Mouse (Mus musculus) adrenal gland, postnatal 25 days (tissue): ENCODE measurements at regions not wholly inside any gene's neighbourhood (a gene's known extent, or its start where the extent isn't known, plus 50 kb on each side); places are given as distances from the start of the nearest gene placed in this dataset.

Experiments used
- DNase-seq: peaks from one replicate; pipeline ENCODE4 v3.0.0; 2021; ENCODE audit warnings: mixed read lengths

DNA sequence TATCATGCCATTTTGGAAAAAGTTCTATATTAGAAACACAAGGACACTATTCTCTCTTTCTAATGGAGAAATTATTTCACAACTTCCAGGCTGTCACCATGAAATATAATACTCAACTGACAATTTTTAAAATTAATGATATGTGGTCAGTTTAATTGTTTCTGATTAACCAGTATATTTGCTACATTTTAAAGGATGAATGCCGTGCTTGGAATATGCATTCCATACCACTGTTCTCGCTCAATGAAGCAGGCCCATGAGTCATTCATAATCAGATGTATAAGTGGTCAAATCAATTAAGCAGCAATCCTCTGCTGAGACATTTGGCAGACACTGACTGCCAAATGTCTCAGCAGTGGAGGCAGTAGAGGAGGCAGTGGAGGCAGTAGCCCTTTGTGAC, 283.4 kb upstream of the Gpc5 start:
- no peak for DNase-seq

DNA sequence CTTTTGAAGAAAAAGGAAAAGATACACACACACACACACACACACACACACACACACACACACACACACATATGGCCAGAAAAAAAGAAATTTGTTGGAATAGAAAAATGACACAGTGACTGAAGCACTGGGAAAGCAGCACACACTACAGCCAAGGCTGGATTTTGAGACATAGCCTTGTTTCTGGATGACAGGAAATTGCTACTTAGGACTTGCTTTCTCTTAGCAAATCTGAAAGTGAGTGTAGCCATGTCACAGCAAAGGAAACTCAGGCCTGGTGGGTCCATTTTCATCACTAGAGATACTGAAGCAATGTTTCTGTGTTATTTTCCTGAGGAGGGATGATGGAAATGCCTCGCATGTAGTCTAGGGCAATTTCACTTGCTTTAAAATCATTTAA, 271.3 kb upstream of the Gpc5 start:
- no peak for DNase-seq

DNA sequence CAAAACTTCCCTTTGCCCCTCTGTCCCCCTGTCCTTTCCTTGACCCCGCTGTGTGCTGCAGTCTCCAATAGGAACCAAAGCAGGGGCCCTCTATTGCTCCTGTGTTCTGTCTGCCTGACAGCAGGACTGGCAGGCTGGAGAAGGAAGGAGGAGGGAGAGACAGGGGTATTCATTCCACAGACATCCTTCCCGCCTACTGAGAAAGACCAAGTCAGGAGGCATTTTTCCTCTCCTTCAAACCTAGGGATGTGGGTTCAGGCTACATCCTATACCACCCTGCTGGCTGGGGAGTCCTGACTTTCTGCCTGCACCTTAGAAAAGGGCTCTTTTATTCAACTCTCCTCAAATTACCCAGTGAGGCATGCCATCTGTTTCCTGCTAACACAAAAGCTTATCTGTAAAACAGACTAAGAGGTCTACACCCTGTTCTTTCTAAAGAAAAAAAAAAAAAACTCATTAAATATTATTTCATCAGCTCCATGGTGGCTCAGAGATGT, 270.9 kb upstream of the Gpc5 start:
- DNase-seq = no peak

DNA sequence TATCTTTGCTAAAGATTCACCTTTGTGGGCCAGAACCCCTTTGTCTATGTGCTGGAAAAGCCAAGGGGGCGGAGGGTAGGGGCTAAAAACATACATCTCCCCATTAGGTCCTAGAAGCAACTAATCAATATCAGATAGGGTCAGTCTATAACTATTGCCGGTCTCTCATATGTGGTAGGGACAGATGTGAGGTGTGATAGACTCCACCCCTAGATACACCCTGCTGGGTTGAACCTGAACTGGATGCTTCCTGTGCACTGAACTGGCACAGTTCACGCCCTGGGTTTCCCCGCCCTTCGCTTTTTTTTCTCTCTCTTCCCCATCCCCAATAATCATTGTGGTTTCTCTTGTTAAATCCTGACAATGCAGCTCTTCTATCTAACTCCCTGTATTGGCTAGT, 270.3 kb upstream of the Gpc5 start:
- no peak for DNase-seq

DNA sequence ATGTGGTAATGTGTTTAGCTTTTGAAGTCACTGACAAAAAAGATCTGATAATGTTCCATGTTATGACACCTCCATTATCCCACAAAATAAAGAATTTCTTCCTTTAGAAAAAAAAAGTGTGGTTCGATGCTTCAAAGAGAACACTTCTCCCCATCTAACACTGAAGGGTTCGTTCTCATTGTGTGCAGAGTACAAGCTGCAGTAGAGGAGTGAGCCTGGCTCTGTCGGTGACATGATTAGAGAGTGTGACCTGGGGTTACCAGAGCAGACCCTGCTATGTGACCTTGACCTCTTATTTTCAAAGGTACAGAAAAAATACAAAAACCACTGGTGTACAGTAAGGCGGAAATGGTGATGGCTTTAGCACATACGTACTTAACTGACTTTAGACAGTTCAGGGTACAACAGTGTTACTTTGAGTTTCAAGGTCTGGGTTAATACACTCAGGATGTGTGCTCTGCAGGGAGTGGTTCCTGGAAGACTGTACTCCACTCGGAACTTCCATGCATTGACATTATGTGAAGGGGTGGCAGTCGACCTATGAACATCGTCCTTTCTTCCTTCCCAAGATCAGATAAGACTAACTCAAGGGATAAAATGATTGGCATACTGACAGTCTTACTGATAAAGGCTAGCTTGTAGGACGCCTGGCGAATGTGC, 265.2 kb upstream of the Gpc5 start:
- DNase-seq = no peak

DNA sequence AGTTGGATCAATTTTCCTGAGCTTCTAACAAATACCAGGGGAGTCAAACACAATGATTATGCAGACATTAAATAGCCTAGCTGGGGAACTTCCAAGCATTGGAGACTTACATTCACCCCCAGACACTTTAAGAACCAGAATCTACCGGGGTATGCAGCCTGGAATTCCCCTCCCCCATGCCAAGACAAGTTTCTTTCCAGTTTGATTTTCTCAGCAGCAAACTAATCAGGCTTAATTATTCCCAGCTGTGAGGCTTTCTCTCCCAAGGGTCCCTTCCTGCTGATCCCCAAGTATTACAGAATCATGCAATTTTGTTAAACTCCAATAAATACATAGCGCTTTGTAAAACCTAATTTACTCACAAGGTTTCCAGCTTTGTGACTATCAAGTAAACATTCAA, 262.7 kb upstream of the Gpc5 start:
- DNase-seq = no peak

DNA sequence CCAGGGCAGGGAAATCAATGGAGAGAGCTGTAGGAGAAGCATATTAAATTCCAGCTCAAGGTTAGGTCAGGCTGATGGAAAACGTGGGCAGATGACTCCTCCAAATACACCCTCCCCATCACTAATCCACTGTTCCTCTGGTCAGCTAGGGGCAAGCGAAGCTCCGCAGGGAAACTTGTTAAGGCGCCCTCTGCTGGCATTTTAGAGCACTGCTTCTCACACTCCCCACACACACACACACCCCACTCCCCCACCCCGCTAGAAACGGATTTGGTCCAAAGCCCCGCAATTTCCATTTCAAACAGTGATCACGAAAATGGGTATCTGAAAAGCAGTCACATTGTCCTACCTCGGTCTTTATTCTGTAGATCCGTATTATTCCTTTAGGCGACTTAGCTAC, 259.0 kb upstream of the Gpc5 start:
- peak; percentile 13 for DNase-seq

DNA sequence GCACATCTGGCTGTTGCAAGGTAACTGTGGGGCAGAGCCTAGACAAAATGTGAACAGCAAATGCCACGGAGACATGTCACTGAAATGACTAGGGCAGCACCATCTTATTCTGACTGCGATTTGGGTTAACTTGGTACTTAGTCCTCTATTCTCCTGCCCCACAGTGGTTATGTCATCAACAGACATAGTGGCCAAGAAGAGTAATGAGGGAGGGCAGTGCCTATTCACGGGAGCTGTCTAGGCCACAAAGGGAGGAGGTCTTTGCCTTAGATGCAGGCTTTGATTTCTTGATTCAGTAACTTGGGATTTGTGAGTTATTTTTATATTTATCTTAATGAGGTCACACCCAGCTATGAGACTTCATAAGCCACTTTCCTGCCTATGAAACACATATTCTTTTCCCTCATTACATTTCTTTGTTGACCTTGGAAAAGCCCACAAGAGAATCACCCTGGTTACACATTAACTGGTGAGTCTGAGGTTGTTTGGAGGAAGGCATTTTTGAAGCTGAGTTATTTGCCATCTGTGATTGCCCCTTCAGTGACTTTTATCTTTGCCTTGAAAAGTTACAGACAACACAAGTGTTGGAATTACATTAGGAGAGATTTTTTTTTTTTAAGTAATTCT, 255.2 kb upstream of the Gpc5 start:
- no peak for DNase-seq

DNA sequence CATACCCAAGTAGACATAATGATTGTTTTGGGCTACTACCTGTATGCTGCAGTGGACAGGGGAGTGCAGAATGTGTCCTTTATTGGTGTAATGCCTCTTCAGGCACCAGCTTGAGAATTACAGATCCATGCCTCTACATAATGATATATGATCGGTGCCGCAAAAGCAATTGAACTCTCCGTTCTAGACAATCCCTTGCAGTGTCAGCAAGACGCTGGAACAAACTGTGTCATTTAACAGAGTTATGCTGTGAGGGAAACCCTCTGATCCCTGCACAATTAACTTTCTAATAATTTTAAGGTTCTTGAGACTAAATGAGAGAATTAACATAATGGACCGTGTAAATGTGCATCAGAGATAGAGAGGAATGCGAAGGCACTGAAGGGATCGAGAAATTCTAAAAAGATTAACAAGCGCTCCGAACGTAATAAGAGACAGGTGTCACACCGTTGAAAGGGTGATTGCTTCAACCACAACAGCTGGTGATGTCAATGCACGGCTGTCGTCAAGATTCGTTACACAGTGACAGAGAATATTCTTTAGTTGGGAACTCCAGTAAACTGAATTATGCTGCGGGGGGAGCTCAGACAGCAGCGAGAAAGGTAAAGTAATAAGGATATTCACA, 254.3 kb upstream of the Gpc5 start:
- DNase-seq = no peak

DNA sequence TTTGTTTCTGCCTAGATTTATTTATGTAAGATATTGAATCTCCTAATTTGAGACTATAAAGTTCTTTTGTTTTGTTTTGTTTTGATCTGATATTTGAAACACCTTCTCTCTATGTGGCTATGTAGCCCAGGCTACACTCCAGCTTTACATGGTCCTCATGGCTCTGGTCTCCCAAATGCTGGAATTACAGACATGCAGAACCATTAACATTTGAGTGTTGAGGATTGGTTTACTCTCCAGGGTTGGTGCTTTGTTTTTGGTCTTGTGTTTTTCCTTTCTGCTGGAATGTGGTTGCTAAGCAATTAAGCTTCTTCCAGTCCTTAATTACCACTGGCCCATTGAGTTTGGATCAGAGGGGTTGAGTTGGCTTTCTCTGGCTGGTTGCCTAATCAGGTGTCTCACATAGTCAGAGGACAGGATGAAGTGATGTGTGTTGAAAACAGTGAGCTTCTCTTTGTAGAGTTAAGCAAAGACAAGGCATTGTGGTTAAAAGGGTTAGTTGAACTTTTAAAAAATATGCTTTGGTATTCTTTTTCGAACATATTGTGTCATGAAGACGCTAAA, 252.6 kb upstream of the Gpc5 start:
- no peak for DNase-seq

DNA sequence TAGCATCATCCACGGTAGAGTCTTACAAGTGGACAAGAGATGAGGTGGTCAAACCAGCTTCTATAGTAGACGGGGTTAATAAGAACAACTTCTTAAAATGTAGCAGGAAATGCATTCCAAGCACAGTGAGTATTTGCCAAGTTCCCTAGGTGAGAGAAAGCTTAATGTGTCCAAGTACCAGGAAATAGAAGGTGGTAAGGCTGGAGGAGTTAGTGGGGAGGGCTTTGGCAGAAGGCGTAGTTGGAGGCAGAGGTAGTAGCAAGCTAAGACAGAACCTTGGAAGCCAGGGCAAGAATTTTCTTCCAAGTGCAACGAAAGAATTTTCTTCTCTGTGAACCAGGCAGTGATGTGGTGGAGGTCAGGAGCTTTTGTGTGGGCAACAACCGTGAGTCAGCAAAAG, 251.2 kb upstream of the Gpc5 start:
- no peak for DNase-seq

DNA sequence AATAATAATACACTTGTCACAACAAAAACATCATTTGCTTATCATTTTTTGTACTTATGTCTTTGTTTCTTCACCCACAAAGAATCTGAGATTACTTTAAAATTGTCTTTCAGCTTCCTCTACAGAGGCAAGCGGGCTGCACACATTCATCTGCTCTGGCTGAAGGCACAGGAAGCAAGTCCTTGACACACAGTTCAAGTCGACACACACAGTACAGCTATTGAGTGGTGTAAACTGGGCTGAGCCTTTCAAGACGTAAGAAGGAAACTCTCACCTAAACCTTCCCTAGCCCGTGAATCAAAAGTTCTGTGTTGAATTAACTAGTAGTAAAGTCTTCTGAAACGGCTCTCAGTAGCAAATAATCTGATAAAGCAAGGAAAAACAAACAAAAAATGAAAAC, 250.5 kb upstream of the Gpc5 start:
- DNase-seq = no peak

DNA sequence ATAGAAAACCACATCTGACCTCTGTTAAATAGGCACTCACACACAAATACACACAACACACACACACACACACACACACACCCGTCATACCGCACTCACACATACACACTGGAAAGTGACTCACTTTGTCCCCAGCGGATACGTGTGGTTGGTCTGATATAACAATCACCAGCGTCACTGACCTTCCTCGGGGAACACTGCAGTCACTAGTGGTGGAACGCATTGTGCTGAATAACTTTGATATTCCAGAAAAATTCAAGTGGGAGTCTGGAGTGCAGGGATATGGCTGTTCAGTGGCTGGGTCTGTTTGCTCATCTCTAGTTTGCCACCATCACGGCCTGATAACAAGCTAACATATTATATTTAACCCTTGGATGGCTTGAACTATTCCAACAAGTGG, 249.7 kb upstream of the Gpc5 start:
- no peak for DNase-seq

DNA sequence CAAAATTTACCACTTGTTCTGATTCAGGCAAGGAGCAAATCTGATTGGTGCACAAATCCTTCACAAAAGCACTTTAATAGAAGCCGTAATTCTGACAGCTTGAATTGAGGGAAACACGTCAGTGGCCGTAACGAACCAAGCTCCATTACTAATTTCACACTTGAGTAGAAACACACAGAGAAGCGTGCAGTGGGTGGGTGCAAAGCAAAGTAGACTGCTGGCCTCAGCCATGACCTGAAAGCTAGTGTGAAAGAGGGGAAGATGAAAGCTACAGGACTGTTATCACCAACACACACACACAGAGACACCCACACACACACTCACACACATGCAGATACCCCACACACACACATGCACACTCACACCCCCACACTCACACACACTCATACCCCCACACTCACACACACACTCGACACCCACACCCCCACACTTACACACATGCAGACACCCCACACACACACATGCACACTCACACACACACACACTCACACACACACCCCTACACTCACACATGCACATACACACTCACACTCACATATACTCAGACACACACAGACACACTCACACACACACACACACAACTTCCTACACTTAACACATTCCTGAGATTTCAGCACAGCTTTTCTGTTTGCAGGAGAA, 248.8 kb upstream of the Gpc5 start:
- no peak for DNase-seq

DNA sequence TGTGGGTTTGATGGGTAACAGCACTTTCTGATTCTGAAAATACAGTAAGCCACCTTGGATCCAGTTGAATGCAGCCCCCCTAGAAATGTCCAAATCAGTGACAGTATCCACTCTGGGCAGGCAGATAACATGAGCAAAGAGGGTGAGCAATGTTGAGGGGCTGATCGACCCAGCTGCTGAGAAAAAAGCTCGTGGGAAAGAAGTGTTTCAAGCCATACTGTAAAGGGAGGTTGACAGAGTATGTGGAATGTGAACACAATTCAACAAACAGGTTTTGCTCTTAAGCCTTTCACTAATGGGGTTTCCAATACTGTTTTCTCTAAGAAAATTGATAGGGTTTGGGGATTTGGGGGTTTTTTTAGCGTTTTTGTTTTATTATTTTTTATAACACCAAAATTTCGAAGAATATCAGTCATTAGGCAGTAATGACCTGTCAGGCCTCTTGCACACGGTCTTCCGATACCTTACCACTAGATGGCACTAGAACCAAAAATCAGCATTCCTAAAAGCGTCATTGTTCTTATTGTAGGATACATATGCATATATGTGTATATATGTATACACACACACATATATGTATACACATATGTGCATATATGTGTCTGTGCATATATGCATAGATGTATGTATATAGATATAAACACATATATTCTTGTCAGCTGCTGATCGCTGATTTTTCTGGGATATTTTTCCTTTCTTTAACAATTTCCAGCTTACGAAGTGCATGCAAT, 237.5 kb upstream of the Gpc5 start:
- no peak for DNase-seq

DNA sequence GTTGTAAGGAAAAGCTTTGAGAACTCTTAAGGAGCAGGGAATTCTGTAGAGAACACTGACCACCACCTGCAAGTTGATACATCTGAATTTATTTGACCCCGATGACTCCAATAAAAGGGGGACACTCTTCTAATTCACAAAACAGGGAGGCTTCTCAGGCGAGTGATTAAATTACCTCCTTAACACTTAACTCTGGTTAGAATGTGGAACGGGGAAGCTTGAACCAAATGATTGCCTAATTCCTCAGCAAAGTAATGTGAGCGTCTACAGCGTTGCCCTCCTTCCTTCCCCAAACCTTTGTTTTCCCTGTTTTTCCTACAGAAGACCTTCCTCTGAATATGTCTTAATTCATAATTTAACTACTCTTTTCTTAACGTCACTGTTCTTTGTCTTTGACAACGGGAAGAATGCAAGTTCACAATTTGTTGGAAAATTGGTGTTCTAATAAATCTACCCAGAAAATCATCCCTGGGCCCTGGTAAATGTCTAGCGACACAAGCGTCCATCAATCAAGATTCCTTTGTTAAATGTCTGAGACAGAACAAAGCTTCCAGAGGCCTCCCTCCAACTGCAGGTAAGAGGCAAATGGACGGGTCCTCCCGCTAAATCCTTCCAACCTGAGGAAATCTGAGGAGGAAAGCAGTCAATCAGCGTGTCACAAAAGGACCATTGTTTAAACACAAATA, 236.8 kb upstream of the Gpc5 start:
- no peak for DNase-seq

DNA sequence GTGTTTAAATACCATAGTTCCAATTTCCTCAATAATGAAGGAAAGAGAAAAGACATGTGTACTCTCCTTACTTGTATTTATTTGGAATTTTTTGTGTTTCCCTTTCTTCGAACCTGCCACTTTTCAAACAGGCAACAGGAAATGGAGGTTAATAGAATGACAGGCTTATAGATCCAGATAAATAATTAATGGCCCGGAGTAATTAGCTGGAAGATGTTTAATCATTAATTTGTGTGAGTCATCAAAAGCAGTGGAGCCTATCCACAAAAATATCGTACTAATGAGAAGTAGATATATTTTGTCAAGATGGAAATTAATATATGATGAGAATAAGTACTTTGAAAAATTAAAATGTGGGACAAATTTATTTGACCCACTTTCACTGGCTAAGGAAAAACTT, 236.3 kb upstream of the Gpc5 start:
- DNase-seq = no peak

DNA sequence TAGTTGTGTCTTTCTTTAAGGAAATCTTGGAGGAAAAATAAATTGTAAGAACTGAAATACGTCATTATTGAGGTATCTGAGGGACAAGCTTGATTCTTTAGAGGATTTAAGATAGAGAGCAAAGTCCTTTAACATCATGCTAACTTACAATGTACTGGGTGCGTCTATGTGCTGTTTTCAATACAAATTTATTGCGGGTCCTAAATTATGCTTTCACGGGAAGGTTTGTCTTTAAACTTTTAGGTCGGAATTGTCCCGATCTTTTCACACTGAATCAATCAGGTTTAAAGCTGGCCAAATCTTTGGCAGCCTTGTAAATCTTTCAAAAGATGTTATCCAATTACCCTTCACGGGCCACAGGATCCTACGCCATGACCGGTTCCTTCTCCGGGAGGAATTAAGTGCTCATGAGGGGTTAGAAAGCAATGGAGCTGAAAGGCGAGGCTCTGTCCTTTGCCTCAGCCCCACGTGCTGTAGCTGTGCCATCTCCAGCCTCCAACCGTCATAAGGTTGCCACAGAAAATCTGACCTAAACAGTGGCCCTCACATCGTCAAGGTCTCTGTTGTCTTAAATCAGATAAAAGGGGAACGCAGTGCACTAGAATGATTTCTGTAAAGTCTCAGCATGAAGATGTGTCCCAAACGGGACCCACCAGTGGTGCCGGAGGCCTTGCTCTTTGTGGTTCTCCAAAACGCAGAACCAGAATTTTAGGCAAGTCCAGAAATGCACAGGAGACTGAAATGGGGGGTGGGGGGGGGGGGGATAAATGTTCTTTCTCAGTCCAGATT, 235.6 kb upstream of the Gpc5 start:
- DNase-seq = no peak

DNA sequence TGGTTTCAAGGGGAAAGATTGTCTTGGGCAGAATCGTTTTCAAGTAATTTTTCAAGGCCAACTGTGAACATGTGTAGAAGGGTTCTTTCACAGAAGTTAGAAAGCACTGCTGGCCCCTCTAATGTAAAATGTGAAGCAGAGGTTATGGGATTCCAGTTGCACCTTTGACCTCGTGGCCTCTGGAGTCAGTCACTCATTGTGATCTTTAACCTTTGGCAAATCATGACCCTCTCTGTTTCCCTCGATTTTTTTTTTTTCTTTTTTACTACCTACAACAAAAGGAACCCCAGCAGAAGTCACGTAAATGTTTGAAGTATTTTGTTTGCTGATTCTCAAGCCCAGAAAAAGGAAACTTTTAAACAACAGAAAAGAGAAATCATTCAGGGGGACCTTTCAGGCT, 234.8 kb upstream of the Gpc5 start:
- no peak for DNase-seq

DNA sequence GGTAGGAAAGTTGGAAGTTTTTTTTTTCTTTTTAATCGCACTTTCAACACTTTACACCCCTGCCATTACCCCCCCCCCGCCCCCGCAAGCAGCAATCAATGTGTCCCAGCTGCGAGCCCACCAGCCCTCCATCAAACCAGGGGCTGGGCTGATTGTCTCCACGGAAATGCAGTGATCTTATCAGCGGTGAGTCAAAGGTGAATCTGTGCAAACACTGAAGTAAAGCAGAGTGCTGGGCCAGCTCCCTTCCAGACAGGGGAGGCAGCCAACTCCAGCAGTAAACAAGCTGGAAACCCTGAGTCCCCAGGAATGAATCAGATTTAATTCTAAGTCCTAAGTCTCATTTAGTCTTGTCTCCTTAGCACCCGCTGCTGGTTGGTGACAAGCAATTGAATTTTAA, 234.3 kb upstream of the Gpc5 start:
- no peak for DNase-seq

DNA sequence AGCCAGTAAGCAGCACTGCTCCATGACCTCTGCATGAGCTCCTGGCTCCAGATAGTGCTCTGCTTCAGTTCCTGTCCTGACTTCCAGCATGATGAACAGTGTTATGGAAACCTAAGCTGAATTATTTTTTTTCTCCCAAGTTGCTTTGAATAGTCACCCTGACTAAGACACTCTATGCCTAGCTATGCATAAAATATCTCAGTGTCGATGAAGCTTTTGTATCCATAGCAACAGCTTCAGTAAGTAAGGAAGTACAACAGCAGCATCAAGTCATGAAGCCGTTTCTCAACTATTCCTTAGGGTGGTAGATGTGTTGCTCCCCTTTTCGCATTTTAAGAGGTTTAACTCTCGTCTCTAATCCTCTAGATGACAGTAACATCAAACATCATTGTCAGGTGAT, 228.4 kb upstream of the Gpc5 start:
- DNase-seq = no peak
